Mouse (Mus musculus) bone marrow macrophage, adult 2 months (primary cell): ENCODE measurements around the gene Tnfaip8l1.

Experiments used
- CTCF ChIP-seq: IDR thresholded peaks from 2 replicates; pipeline ENCODE4 v1.5.1; 2012; ENCODE audit warnings: low read depth, mild to moderate bottlenecking, low read length, moderate library complexity
- POLR2A ChIP-seq: IDR thresholded peaks from 2 replicates; pipeline ENCODE4 v1.6.1; 2012; ENCODE audit warnings: mild to moderate bottlenecking, low read depth, low read length, borderline replicate concordance

- no peak for TF ChIP-seq POLR2A
- no peak for TF ChIP-seq CTCF
Observed at GRCm38 (mm10) chr17:56214229-56214628, 52.0 kb downstream of the Tnfaip8l1 start.
